Mouse (Mus musculus) retina, adult 2 months (tissue): ENCODE measurements around the gene Cd80.
"Not testable (repeated sequence)": the region's sequence is repeated elsewhere in the genome, so short reads cannot be mapped to it uniquely, and the experiment has no call there.

Experiments used
- DNase-seq: peaks from one replicate; pipeline ENCODE4 v3.0.0-alpha.2; 2012; ENCODE audit warnings: low read depth, low spot score

Cd80 gene

GRCm38 (mm10) chr16:38455511-38456418 is at the start of gene Cd80:
Gene Cd80, plus strand, starts transcription at chr16:38455561.
- DNase-seq, result no peak

- no peak for DNase-seq
Measured at GRCm38 (mm10) chr16:38406293-38406692, 49.1 kb upstream of the Cd80 start.

- no peak for DNase-seq
Measured at GRCm38 (mm10) chr16:38406708-38407107, 48.7 kb upstream of the Cd80 start.

GRCm38 (mm10) chr16:38407584-38407983 is 47.8 kb upstream of the Cd80 start:
- DNase-seq, result no peak

GRCm38 (mm10) chr16:38408416-38408815 is 46.9 kb upstream of the Cd80 start:
- no peak for DNase-seq

- DNase-seq, result no peak
Measured at GRCm38 (mm10) chr16:38414953-38415352, 40.4 kb upstream of the Cd80 start.

- no peak for DNase-seq
Measured at GRCm38 (mm10) chr16:38425374-38425773, 30.0 kb upstream of the Cd80 start.

GRCm38 (mm10) chr16:38425799-38426198 is 29.6 kb upstream of the Cd80 start:
- no peak for DNase-seq

GRCm38 (mm10) chr16:38431446-38432185 is 23.7 kb upstream of the Cd80 start:
- no peak for DNase-seq

- DNase-seq, result no peak
Measured at GRCm38 (mm10) chr16:38432498-38433425, 22.6 kb upstream of the Cd80 start, which contains the start of gene Pla1a. Gene Pla1a, minus strand, starts transcription at chr16:38433145.

- no peak for DNase-seq
Measured at GRCm38 (mm10) chr16:38433514-38433913, 21.8 kb upstream of the Cd80 start.

- DNase-seq, result no peak
Measured at GRCm38 (mm10) chr16:38434295-38434795, 21.0 kb upstream of the Cd80 start.

GRCm38 (mm10) chr16:38439190-38439589 is 16.2 kb upstream of the Cd80 start:
- DNase-seq, result no peak

GRCm38 (mm10) chr16:38440403-38440802 is 15.0 kb upstream of the Cd80 start:
- no peak for DNase-seq

GRCm38 (mm10) chr16:38441611-38442010 is 13.8 kb upstream of the Cd80 start:
- no peak for DNase-seq

- DNase-seq, result no peak
Measured at GRCm38 (mm10) chr16:38442216-38442615, 13.1 kb upstream of the Cd80 start.

GRCm38 (mm10) chr16:38443721-38444464 is 11.5 kb upstream of the Cd80 start:
- DNase-seq, result no peak

- DNase-seq, result no peak
Measured at GRCm38 (mm10) chr16:38445046-38445445, 10.3 kb upstream of the Cd80 start.

- no peak for DNase-seq
Measured at GRCm38 (mm10) chr16:38445576-38445975, 9.8 kb upstream of the Cd80 start.

GRCm38 (mm10) chr16:38446141-38446540 is 9.2 kb upstream of the Cd80 start:
- not testable (repeated sequence) for DNase-seq

- no peak for DNase-seq
Measured at GRCm38 (mm10) chr16:38447366-38447765, 8.0 kb upstream of the Cd80 start.
